Mouse (Mus musculus) liver, postnatal 0 days (tissue): ENCODE measurements at regions not wholly inside any gene's neighbourhood (a gene's known extent, or its start where the extent isn't known, plus 50 kb on each side); places are given as distances from the start of the nearest gene placed in this dataset.

Source experiments
- ATAC-seq: fragments of 200-750 bp; cut with Nextera tagmentation; 2 replicates; pipeline ENCODE4 v1.8.0; 2017; ENCODE audit warnings: mild to moderate bottlenecking, moderate library complexity
- DNase-seq: peaks from one replicate; pipeline ENCODE4 v3.0.0-alpha.2; 2016
- H3K27ac ChIP-seq: fragments of 300-500 bp; sonication (generic); 2 replicates; pipeline ENCODE4 v1.5.1; 2014; ENCODE audit warnings: antibody characterized with exemption, moderate library complexity, mild to moderate bottlenecking, low read depth
- H3K27me3 ChIP-seq: fragments of 300-500 bp; sonication (generic); 2 replicates; pipeline ENCODE4 v1.6.1; 2014; ENCODE audit warnings: low read length, control low read depth, mixed read lengths; ENCODE audit not compliant: insufficient read depth
- H3K36me3 ChIP-seq: fragments of 300-500 bp; sonication (generic); replicated peaks from 2 replicates; pipeline ENCODE4 v1.6.1; 2014; ENCODE audit warnings: mild to moderate bottlenecking, control low read depth, low read length, moderate library complexity, mixed read lengths; ENCODE audit not compliant: insufficient read depth
- H3K4me1 ChIP-seq: fragments of 300-500 bp; sonication (generic); 2 replicates; pipeline ENCODE4 v1.6.1; 2014; ENCODE audit warnings: antibody characterized with exemption, mild to moderate bottlenecking, control low read depth; ENCODE audit not compliant: insufficient read depth
- H3K4me2 ChIP-seq: fragments of 300-500 bp; sonication (generic); 2 replicates; pipeline ENCODE4 v1.6.1; 2014; ENCODE audit warnings: low read depth, mild to moderate bottlenecking, low read length, moderate library complexity, mixed read lengths
- H3K4me3 ChIP-seq: fragments of 300-500 bp; sonication (generic); 2 replicates; pipeline ENCODE4 v1.5.1; 2014; ENCODE audit warnings: low read depth, low read length
- H3K9ac ChIP-seq: fragments of 300-500 bp; sonication (generic); replicated peaks from 2 replicates; pipeline ENCODE4 v1.6.1; 2014; ENCODE audit warnings: mild to moderate bottlenecking, moderate library complexity
- H3K9me3 ChIP-seq: fragments of 300-500 bp; sonication (generic); 2 replicates; pipeline ENCODE4 v1.6.1; 2016; ENCODE audit warnings: mild to moderate bottlenecking, control low read depth, low read length, mixed read lengths
- CTCF ChIP-seq: sonication (generic); IDR thresholded peaks from 2 replicates; pipeline ENCODE4 v1.5.1; 2016; ENCODE audit warnings: antibody characterized with exemption, low read depth
- EP300 ChIP-seq: IDR thresholded peaks from 2 replicates; pipeline ENCODE4 v1.6.1; 2016; ENCODE audit warnings: antibody characterized with exemption, low read depth, mild to moderate bottlenecking
- WGBS: fragments of 180-500 bp; shearing (Covaris S2); extraction: QIAGEN DNeasy Blood & Tissue Kit; methylation state at CpG from one replicate; pipeline ENCODE4 v1.1.7; 2014; ENCODE audit not compliant: insufficient replicate concordance; 5-methylcytosine and 5-hydroxymethylcytosine counted together

DNA sequence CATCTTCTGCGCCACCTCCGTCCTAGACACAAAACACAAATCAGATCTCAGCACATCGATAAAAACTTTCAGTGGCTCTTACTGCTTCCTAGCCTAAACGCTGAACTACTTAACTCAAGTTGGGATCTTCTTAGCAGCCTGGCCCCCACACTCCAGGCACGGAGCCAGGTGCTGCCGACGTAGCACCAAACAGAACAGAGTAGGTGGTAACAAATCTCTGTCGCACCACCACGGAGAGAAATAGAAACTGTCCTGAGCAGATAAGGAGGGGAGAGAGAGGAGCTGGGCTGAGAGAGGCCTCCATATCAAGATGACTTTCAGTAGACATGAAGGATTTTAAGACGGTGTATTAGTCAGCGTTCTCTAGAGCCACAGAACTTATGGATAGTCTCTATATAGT, 360.1 kb upstream of the Trpc7 start:
- WGBS = 80% methylated on average over 11 of the region's 11 CpGs
- H3K4me1 ChIP-seq = no peaks in the 10 kb centered on the region

GRCm38 (mm10) chr13:57249851-57250250, 354.1 kb upstream of the Trpc7 start:
- Histone ChIP-seq H3K4me3 (no peak overlapping the region), H3K9ac (no peak overlapping the region), H3K36me3 (no peaks in the 10 kb centered on the region), H3K27ac (no peak overlapping the region), H3K4me2 (no peak overlapping the region), H3K4me1 (no peaks in the 10 kb centered on the region), H3K9me3 (no peaks in the 10 kb centered on the region), H3K27me3 (no peaks in the 10 kb centered on the region)
- DNase-seq (no peak), ATAC-seq (no peak)
- TF ChIP-seq EP300 (no peak), CTCF (no peak)
- 60% methylated on average over 5 of the region's 5 CpGs for WGBS

More for the DNA sequence above, 360.1 kb upstream of the Trpc7 start:
- Histone ChIP-seq H3K9me3 (no peaks in the 10 kb centered on the region), H3K4me2 (no peak overlapping the region), H3K36me3 (no peaks in the 10 kb centered on the region), H3K4me3 (no peak overlapping the region), H3K27ac (no peak overlapping the region), H3K27me3 (no peaks in the 10 kb centered on the region), H3K9ac (no peak overlapping the region)
- ATAC-seq (no peak), DNase-seq (no peak)
- no peak for TF ChIP-seq EP300
- TF ChIP-seq CTCF = no peak

- H3K27ac ChIP-seq = no peak overlapping the region
- no peak for ATAC-seq
- TF ChIP-seq CTCF = no peak
- no peak for TF ChIP-seq EP300
- 83% methylated on average over 4 of the region's 4 CpGs for WGBS
- no peaks in the 10 kb centered on the region for H3K9me3 ChIP-seq
- no peak overlapping the region for H3K9ac ChIP-seq
- no peak for DNase-seq
- H3K27me3 ChIP-seq = no peaks in the 10 kb centered on the region
- no peak overlapping the region for H3K4me2 ChIP-seq
- H3K36me3 ChIP-seq = no peaks in the 10 kb centered on the region
- H3K4me1 ChIP-seq = no peaks in the 10 kb centered on the region
- no peak overlapping the region for H3K4me3 ChIP-seq
Observed at GRCm38 (mm10) chr13:57249401-57249800, 353.6 kb upstream of the Trpc7 start.

GRCm38 (mm10) chr13:57246238-57246963, 350.6 kb upstream of the Trpc7 start:
- no peaks in the 10 kb centered on the region for H3K9me3 ChIP-seq
- H3K9ac ChIP-seq = no peak overlapping the region
- no peak overlapping the region for H3K4me3 ChIP-seq
- no peaks in the 10 kb centered on the region for H3K4me1 ChIP-seq
- ATAC-seq (no peak), DNase-seq (no peak)
- TF ChIP-seq CTCF = no peak
- no peak for TF ChIP-seq EP300
- no peak overlapping the region for H3K4me2 ChIP-seq
- 57% methylated on average over 18 of the region's 18 CpGs for WGBS
- H3K36me3 ChIP-seq = no peaks in the 10 kb centered on the region
- H3K27ac ChIP-seq = no peak overlapping the region
- H3K27me3 ChIP-seq = no peaks in the 10 kb centered on the region

- H3K4me2 ChIP-seq = no peak overlapping the region
- WGBS = 36% methylated on average over 4 of the region's 4 CpGs
- H3K4me3 ChIP-seq = no peak overlapping the region
Observed at GRCm38 (mm10) chr13:57236917-57237316, 341.1 kb upstream of the Trpc7 start.

GRCm38 (mm10) chr13:57236211-57236610, 340.4 kb upstream of the Trpc7 start:
- no peak for TF ChIP-seq EP300
- no peak for TF ChIP-seq CTCF
- H3K4me3 ChIP-seq = no peak overlapping the region
- no peak overlapping the region for H3K27ac ChIP-seq
- H3K4me1 ChIP-seq = no peaks in the 10 kb centered on the region
- WGBS = 71% methylated on average over 5 of the region's 5 CpGs
- H3K27me3 ChIP-seq = no peaks in the 10 kb centered on the region
- H3K36me3 ChIP-seq = no peaks in the 10 kb centered on the region
- no peaks in the 10 kb centered on the region for H3K9me3 ChIP-seq
- ATAC-seq (no peak), DNase-seq (no peak)
- H3K9ac ChIP-seq = no peak overlapping the region
- H3K4me2 ChIP-seq = no peak overlapping the region

More at GRCm38 (mm10) chr13:57236917-57237316, 341.1 kb upstream of the Trpc7 start:
- Histone ChIP-seq H3K36me3 (no peaks in the 10 kb centered on the region), H3K4me1 (no peaks in the 10 kb centered on the region), H3K27me3 (no peaks in the 10 kb centered on the region), H3K9me3 (no peaks in the 10 kb centered on the region), H3K9ac (no peak overlapping the region), H3K27ac (no peak overlapping the region)
- ATAC-seq (no peak), DNase-seq (no peak)
- TF ChIP-seq EP300 = no peak
- no peak for TF ChIP-seq CTCF

DNA sequence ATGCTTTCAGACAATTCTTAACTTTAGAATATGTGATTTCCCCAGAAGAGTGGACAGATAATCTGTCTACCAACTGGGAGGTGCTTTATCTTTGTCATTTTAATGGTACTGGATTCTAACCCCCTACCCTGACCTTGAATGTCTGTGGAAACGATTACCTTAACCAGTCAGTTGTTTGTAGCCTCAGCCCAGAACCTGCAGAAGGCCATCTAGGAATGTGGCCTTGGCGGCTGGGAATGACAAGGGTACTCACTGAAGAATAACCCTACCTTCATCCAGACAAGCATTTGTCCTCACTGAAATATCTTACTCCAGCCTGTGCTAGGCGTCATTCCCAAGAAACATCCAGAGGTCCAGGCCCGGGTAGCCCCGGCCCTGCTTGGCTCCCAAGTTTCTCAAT, 337.1 kb upstream of the Trpc7 start:
- no peak for TF ChIP-seq CTCF
- no peak overlapping the region for H3K4me3 ChIP-seq
- DNase-seq (no peak), ATAC-seq (no peak)
- 63% methylated on average over 5 of the region's 5 CpGs for WGBS
- H3K9ac ChIP-seq = no peak overlapping the region
- H3K4me1 ChIP-seq = no peaks in the 10 kb centered on the region
- H3K27ac ChIP-seq = no peak overlapping the region
- H3K9me3 ChIP-seq = no peaks in the 10 kb centered on the region
- H3K27me3 ChIP-seq = no peaks in the 10 kb centered on the region
- H3K36me3 ChIP-seq = no peaks in the 10 kb centered on the region
- H3K4me2 ChIP-seq = no peak overlapping the region
